In the genomic region with DNA sequence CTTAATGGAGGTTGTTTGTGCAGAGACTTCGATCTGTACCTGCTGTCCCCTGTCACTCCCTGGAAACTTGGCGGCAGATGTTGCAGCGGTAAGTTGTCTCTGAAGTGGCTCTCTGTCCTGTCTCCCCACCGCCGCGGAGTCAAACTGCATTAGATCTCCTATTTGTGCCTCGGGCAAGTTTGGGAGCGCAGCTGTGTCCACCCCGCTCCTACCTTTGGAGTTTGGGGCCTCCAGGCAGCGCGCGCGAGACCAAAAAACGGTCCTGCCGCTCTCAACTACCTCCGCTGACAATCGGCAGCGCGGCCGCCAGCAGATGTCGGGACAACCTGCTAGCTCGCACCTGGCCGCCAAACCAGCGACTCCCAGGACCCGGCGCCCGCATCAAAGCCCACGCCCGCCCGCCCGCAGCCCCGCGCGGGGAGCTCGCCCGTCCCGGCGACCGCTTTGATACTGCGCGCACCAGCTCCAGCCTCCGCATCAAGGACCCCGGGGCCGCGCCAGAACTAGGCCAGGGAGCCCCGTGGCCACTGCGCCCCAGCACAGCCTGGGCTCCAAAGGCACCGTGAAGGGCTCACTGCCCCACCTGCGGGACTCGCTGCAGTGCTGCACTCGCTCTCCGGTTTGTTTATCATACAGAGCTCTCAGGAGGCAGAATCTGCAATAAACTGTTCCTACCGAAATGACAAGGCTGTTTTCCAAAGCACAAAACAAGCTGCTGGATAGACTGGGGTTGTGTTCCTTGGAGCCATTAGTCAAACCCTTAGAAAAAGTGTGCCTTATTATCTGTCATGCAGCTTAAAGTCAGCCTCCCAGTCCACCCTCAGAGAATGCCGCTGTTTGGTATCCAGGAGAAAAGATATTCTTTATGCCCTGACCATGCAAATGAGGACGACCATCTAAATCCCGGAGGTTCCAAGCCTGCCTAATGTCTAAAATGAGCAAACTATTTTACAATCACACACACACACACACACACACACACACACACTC, we compare ENCODE assay signal across 7 mouse cellular contexts.
DNase-seq lines count a peak whose midpoint lies in the region; ATAC-seq lines count a peak whose summit lies in the region.

No protein-coding gene starts in this region.

- WGBS in forebrain, embryonic 10.5 days: 3% methylated on average over 55 of the region's 56 CpGs
- WGBS in intestine, embryonic 14.5 days: 5% methylated on average over 56 of the region's 56 CpGs
- 4% methylated on average over 54 of the region's 56 CpGs for WGBS in limb, embryonic 11.5 days
- 2% methylated on average over 56 of the region's 56 CpGs for WGBS in midbrain, embryonic 13.5 days
- 6% methylated on average over 54 of the region's 56 CpGs for WGBS in stomach, embryonic 15.5 days

- H3K4me3 ChIP-seq in forebrain, embryonic 10.5 days: peak overlapping the region; percentile 67
- H3K4me3 ChIP-seq in intestine, embryonic 14.5 days (ENCODE audit: low read depth, low read length): peak overlapping the region; percentile 46
- H3K4me3 ChIP-seq in limb, embryonic 11.5 days (ENCODE audit: low read depth, low read length): peak overlapping the region; percentile 44
- peak overlapping the region; percentile 55 for H3K4me3 ChIP-seq in midbrain, embryonic 13.5 days (replicated peaks)
- H3K4me3 ChIP-seq in stomach, embryonic 15.5 days (replicated peaks): peak overlapping the region; percentile 48

- H3K4me2 ChIP-seq in intestine, embryonic 14.5 days (ENCODE audit: low read length): peak overlapping the region; percentile 86
- peak overlapping the region; percentile 89 for H3K4me2 ChIP-seq in limb, embryonic 11.5 days (ENCODE audit: low read depth, severe bottlenecking)
- peak overlapping the region; percentile 89 for H3K4me2 ChIP-seq in midbrain, embryonic 13.5 days (replicated peaks)
- peak overlapping the region; percentile 90 for H3K4me2 ChIP-seq in stomach, embryonic 15.5 days

- peak; percentile 62; the same call in 1 of the 2 replicates for ATAC-seq in intestine, embryonic 14.5 days (replicated peaks; ENCODE audit: low FRiP score, low TSS enrichment, low read depth)
- 0 out of 2 replicates have a peak, but pooled peaks have one; percentile 77 for ATAC-seq in limb, embryonic 11.5 days (ENCODE audit: insufficient number of reproducible peaks, low FRiP score, low TSS enrichment, low read depth)
- peak; percentile 96 for ATAC-seq in midbrain, embryonic 13.5 days
- ATAC-seq in stomach, embryonic 15.5 days (ENCODE audit: insufficient read depth, low FRiP score, low read depth): peak; percentile 72

- H3K4me1 ChIP-seq in forebrain, embryonic 10.5 days: peaks cover 14% of the 10 kb centered on the region
- H3K4me1 ChIP-seq in intestine, embryonic 14.5 days (replicated peaks; ENCODE audit: control insufficient read depth, insufficient read depth, low read length): peaks cover 4% of the 10 kb centered on the region
- 0 out of 2 replicates have a peak, but pooled peaks cover 4% of the 10 kb centered on the region for H3K4me1 ChIP-seq in limb, embryonic 11.5 days (ENCODE audit: control insufficient read depth, insufficient read depth, low read length)
- peaks cover 10% of the 10 kb centered on the region for H3K4me1 ChIP-seq in midbrain, embryonic 13.5 days (replicated peaks)
- H3K4me1 ChIP-seq in stomach, embryonic 15.5 days: 0 out of 2 replicates have a peak, but pooled peaks cover 5% of the 10 kb centered on the region

- no peaks in the 10 kb centered on the region for H3K9me3 ChIP-seq in forebrain, embryonic 10.5 days
- no peaks in the 10 kb centered on the region for H3K9me3 ChIP-seq in intestine, embryonic 14.5 days (ENCODE audit: control insufficient read depth, low read length)
- no peaks in the 10 kb centered on the region for H3K9me3 ChIP-seq in limb, embryonic 11.5 days (ENCODE audit: control insufficient read depth, low read length)
- H3K9me3 ChIP-seq in midbrain, embryonic 13.5 days: no peaks in the 10 kb centered on the region
- H3K9me3 ChIP-seq in stomach, embryonic 15.5 days: no peaks in the 10 kb centered on the region

- H3K9ac ChIP-seq in intestine, embryonic 14.5 days (ENCODE audit: low read length): peak overlapping the region; percentile 38
- H3K9ac ChIP-seq in limb, embryonic 11.5 days (ENCODE audit: low read length): peak overlapping the region; percentile 55
- peak overlapping the region; percentile 67 for H3K9ac ChIP-seq in midbrain, embryonic 13.5 days (replicated peaks)
- peak overlapping the region; percentile 16; the same call in 1 of the 2 replicates for H3K9ac ChIP-seq in stomach, embryonic 15.5 days

- DNase-seq in Muller cell, postnatal 12 days (ENCODE audit: inconsistent ontology term): peak; percentile 58
- DNase-seq in adrenal gland, postnatal 25 days: peak; percentile 30
- peak; percentile 50 for DNase-seq in forebrain, embryonic 10.5 days (ENCODE audit: extremely low spot score, low spot score)
- DNase-seq in intestine, embryonic 14.5 days (ENCODE audit: low spot score): peak; percentile 74
- DNase-seq in limb, embryonic 11.5 days (ENCODE audit: low spot score): peak; percentile 72

- H3K27me3 ChIP-seq in forebrain, embryonic 10.5 days (ENCODE audit: poor library complexity, severe bottlenecking): peaks cover 33% of the 10 kb centered on the region
- no peaks in the 10 kb centered on the region for H3K27me3 ChIP-seq in intestine, embryonic 14.5 days (replicated peaks; ENCODE audit: control insufficient read depth, insufficient read depth, low read length)
- no peaks in the 10 kb centered on the region for H3K27me3 ChIP-seq in limb, embryonic 11.5 days (ENCODE audit: control insufficient read depth, insufficient read depth, low read length)
- H3K27me3 ChIP-seq in midbrain, embryonic 13.5 days: 0 out of 2 replicates have a peak, but pooled peaks cover 3% of the 10 kb centered on the region
- H3K27me3 ChIP-seq in stomach, embryonic 15.5 days (replicated peaks): no peaks in the 10 kb centered on the region

- peaks cover 5% of the 10 kb centered on the region; the same call in 1 of the 2 replicates for H3K36me3 ChIP-seq in forebrain, embryonic 10.5 days (replicated peaks)
- H3K36me3 ChIP-seq in intestine, embryonic 14.5 days (ENCODE audit: control insufficient read depth, insufficient read depth, low read length): peaks cover 7% of the 10 kb centered on the region; the same call in 1 of the 2 replicates
- no peaks in the 10 kb centered on the region for H3K36me3 ChIP-seq in limb, embryonic 11.5 days (ENCODE audit: control insufficient read depth, insufficient read depth, low read length)
- H3K36me3 ChIP-seq in midbrain, embryonic 13.5 days: no peaks in the 10 kb centered on the region
- H3K36me3 ChIP-seq in stomach, embryonic 15.5 days: no peaks in the 10 kb centered on the region

- peak overlapping the region; percentile 79 for H3K27ac ChIP-seq in forebrain, embryonic 10.5 days
- H3K27ac ChIP-seq in intestine, embryonic 14.5 days (ENCODE audit: low read depth): no peak overlapping the region
- H3K27ac ChIP-seq in limb, embryonic 11.5 days (replicated peaks; ENCODE audit: low read depth, low read length): no peak overlapping the region
- H3K27ac ChIP-seq in midbrain, embryonic 13.5 days: peak overlapping the region; percentile 53; the same call in 1 of the 2 replicates
- H3K27ac ChIP-seq in stomach, embryonic 15.5 days: no peak overlapping the region

Comparison
In these comparisons a context has a peak if more than half of its experiments do, and no peak if none do; other contexts are left out.
1. H3K27ac ChIP-seq: peak in forebrain, embryonic 10.5 days (single experiment) and midbrain, embryonic 13.5 days (single experiment); none in intestine, embryonic 14.5 days (single experiment), limb, embryonic 11.5 days (single experiment) and stomach, embryonic 15.5 days (single experiment).
2. H3K9ac ChIP-seq: peak in every context shown above with its lines; median percentile 67 in midbrain, embryonic 13.5 days; 55 in limb, embryonic 11.5 days; 38 in intestine, embryonic 14.5 days; 16 in stomach, embryonic 15.5 days.
3. Peak in every context shown above with its lines, with median percentiles within 50 percentile points of each other: DNase-seq, H3K4me3 ChIP-seq, ATAC-seq and H3K4me2 ChIP-seq.